Mouse (Mus musculus): ENCODE results near the gene Adarb1.
A peak's percentile ranks its signal among the peaks of the same experiment; 100 is the strongest.

Adarb1 gene

DNA sequence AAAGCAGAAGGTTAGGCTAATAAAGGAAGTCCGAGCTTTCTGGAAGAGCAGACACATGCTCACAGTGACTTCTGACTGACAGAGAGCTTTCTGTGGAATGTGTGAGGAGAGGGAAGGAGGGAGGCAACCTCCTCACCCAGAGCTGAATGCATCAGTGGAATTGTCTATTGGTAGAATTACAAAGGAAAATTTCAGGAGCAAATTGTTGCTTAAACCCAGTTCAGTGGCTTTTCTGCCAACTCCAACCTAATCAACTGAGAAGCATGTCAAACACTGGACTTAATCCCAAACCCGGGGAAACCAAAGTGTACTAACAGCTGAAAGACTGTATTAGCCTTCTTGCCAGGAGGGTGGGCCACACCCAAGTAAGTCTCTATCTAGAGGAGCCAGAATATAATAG lies 36.9 kb downstream of the Adarb1 start:
- DNase-seq (ENCODE audit: low spot score) = no peak

GRCm38 (mm10) chr10:77380716-77381115 lies 37.4 kb downstream of the Adarb1 start:
- DNase-seq (ENCODE audit: low spot score) = no peak

DNA sequence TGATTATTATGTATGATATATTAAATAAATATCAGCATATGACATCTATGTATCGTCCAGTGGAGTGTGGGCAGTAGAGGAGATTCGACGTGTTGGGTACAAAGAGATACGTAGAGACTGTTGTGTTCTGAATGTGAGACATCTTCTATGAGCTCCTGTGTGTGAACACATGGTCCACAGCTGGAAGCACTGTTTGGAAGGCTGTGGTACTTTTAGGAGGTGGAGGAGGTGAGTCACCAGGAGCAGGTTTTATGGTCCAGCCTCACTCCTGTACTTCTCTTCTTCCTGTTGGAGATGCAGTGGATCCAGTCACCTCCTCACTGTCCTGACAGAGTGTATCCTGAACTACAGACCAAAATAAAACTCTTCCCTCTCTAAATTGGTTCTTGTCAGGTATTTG lies 38.9 kb downstream of the Adarb1 start:
- DNase-seq (ENCODE audit: low spot score) = no peak

GRCm38 (mm10) chr10:77376056-77376455 lies 42.0 kb downstream of the Adarb1 start:
- no peak for DNase-seq (ENCODE audit: low spot score)

DNA sequence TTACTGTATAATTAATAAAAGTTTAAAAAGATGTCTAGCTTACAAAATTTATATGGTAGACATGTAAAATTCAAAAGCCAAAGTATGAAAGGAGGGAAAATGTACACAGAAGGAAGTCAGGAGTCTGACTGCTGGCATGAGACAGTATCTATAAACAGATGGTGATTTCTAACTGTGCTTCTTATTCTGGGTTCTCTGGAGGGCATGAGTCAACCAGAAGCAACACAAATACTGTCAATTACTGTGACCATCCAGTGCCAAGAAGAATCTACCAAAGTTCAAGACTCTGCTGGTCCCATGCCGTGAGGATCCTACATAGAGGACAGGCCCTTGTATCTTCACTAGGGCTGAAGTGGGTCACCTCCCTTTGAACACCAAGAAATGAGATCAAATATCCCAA lies 43.1 kb downstream of the Adarb1 start:
- DNase-seq (ENCODE audit: low spot score) = no peak

GRCm38 (mm10) chr10:77374407-77374806 lies 43.7 kb downstream of the Adarb1 start:
- DNase-seq (ENCODE audit: low spot score) = no peak

DNA sequence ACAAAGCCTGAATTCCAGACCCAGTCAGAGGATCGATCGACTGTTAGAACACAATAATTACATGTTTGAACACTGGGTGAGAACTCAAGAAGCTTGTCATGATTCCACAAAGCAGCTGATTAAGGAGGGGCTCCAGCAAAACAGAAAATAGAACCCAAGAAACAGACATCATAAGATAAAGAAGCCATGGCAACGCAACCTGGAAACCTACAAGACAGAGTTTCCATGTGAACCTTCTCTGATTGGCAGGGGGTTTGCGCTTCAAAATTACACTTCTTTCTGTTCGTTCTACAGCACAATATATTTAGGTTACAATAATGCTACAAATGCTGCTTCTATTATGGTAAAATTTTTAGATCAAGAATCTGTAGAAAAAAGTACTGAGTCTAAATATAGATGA lies 47.9 kb downstream of the Adarb1 start:
- no peak for DNase-seq (ENCODE audit: low spot score)

DNA sequence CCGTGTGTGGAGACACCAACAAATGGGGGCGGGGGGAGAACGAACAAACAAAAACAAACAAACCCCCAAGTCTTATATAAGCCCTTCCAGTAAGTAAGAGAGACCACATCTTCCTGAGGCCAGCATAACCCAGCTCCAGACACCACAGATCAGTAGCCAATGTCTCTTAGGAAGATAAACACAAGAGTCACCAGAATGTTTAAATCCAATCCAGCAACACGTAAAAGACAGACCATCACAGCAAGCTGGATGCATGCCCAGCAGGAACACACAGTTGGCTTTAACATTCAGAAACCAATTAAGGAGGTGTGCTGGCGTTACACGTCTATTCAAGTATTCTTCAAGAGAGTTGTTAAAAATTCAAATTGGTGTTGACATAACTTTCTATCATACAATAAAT lies 50.1 kb downstream of the Adarb1 start:
- DNase-seq (ENCODE audit: low spot score) = no peak

DNA sequence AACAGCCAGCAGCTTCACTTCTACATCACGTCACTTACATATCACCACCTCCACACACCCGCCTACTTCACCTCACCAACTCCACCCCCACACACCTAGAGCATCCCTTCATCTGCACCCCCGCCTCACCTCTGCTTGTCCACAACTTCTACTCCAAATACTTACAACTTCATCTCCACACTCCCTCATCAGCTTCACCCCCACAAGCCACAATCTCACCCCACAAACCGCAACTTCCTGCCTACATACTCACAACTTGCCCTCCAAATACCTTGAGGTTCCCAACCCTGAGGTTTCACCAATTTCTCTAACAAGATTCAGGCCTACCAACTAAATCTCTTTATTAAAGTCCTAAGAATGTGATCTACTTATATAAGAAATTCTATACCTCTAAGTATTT lies 51.1 kb downstream of the Adarb1 start:
- DNase-seq (ENCODE audit: low spot score) = no peak

- no peak for DNase-seq (ENCODE audit: low spot score)
These were observed 52.9 kb downstream of the Adarb1 start for GRCm38 (mm10) chr10:77365212-77365611.

- DNase-seq (ENCODE audit: low spot score) = no peak
These were observed 57.6 kb downstream of the Adarb1 start for GRCm38 (mm10) chr10:77360486-77360885.

- no peak for DNase-seq (ENCODE audit: low spot score)
These were observed 60.1 kb downstream of the Adarb1 start for GRCm38 (mm10) chr10:77357957-77358356.

DNA sequence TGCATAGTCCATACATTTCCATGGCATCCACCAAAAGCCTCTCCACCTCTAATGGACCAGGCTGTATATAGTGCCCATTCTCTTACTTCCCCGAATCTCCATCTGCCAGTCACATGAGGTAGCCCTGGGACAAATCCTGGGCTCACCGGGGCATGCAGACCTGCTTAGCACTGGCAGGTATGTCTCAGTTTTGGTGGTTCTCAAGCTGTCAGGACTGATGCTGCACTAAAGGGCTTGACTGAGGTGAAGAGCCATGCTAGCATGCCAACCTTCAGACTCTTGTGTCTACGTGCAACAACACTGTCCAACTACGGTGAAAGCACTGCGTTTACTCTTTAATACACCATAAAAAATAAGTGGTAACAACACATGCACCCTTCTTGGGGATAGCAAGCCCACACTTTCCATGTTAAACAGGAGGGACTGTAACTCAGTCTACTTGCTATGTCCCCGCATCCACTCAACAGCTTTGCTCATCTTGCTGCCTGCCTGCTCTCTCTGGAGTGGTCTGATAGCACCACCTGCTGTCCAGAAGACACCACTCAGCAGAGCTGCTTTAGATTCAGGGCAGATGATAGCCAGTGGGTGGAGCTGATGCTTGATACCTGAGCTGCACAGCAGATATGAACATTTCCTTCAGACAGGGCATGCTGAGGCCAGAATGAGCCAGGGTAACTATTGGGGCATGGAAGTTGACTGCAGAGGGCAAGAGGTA lies 64.9 kb downstream of the Adarb1 start:
- peak; percentile 87 for DNase-seq (ENCODE audit: low spot score)

DNA sequence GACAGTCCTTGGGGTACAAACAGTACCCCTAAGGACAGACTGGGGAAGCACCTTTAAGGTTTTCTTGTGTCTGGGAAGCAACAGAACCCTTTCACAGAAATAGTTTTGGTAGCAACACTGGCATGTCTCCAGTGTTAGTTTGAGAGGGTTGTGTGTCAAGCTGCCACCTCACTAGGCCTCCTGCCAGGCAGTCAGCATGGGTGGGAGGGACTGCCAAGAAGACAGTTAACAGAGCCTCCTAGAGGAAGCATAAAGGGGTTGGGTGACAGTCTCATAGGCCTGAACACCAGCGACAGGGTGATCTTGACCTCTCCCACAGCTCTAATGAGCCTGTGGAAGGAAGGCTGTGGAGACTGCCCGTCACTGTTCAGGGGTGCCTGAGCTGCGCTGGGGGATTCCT lies 75.2 kb downstream of the Adarb1 start:
- no peak for DNase-seq (ENCODE audit: low spot score)

GRCm38 (mm10) chr10:77341711-77342110 lies 76.4 kb downstream of the Adarb1 start:
- no peak for DNase-seq (ENCODE audit: low spot score)

DNA sequence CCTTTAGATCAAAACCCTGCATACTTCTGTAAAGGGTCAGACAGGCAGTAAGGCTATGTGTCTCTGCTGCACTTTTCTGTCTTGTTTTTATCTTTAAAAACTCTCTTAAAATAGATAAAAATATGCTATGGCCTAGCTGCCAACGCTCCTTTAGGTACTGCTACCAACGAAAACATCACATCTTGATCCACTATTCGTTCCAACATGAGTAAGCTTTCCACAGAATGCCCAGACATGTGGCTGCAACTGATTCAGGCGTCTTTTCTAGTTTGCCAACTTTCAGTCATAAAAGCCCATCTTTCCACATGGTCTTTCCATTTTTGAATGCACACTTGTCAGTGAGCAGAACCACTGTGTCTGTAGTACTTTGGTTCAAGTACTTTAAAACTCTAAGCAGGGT lies 77.0 kb downstream of the Adarb1 start:
- no peak for DNase-seq (ENCODE audit: low spot score)

DNA sequence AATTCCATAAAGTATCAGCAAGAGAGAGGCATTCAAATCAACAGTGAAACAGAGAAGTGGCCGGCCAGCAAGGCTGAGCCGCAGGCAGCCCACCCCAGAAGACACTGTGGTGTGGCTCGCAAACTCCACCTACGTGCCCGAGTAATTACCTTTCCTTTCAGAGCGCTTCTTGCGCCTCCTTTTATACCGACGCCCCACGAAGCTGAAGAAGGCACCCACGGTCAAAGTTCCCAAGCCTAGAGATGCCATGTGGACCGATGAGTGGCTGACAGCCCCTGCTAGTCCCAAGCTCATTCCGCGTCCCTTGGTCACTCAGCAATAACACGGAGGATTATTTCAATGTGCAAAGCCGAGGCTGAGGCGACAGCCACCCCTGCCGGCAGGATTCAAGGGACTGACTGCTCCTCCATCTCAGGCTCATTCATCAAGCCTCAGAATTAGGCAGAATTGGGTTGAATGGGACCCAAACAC lies 78.2 kb downstream of the Adarb1 start:
- peak; percentile 66 for DNase-seq (ENCODE audit: low spot score)

GRCm38 (mm10) chr10:77333518-77333917 lies 84.6 kb downstream of the Adarb1 start:
- no peak for DNase-seq (ENCODE audit: low spot score)

- DNase-seq (ENCODE audit: low spot score) = no peak
These were observed 88.5 kb downstream of the Adarb1 start for GRCm38 (mm10) chr10:77329446-77330094.

- no peak for DNase-seq (ENCODE audit: low spot score)
These were observed 93.4 kb downstream of the Adarb1 start for GRCm38 (mm10) chr10:77324716-77325115.

- DNase-seq (ENCODE audit: low spot score) = no peak
These were observed 96.5 kb downstream of the Adarb1 start for GRCm38 (mm10) chr10:77321611-77322010.

- no peak for DNase-seq (ENCODE audit: low spot score)
These were observed 97.1 kb downstream of the Adarb1 start for GRCm38 (mm10) chr10:77321001-77321400.

DNA sequence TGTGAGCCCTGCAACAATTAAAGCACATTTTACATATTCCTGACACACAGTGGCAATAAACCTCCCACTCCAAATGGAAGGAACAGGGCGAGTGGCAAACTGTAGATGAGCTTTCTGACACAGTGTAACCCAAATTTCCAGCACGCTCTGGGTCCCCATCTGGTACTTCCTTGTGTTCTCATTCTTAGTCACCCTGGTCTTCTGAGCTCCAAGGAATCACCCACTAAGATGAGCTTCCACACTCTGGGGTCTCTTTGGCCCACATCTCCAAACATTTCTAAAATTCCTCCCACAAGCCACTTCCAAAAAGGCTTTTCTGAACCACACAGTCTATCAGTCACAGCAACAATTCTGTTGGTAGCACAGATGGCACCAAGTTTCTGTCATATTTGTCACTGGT lies 102.4 kb downstream of the Adarb1 start:
- DNase-seq (ENCODE audit: low spot score) = no peak
